Mouse (Mus musculus) G1E (cell line): ENCODE data around the gene Nicn1.

ENCODE experiments used
- CTCF ChIP-seq: IDR thresholded peaks from 2 replicates; pipeline ENCODE4 v1.5.1; 2012; ENCODE audit warnings: low read depth, low read length, inconsistent platforms, mixed read lengths
- GATA1 ChIP-seq: IDR thresholded peaks from 2 replicates; pipeline ENCODE4 v1.6.1; 2012; ENCODE audit warnings: borderline replicate concordance, low read length, inconsistent platforms, mixed read lengths
- POLR2AphosphoS5 ChIP-seq: IDR thresholded peaks from 2 replicates; pipeline ENCODE4 v1.6.1; 2012; ENCODE audit warnings: low read depth, low read length, inconsistent platforms; ENCODE audit not compliant: insufficient replicate concordance
- TAL1 ChIP-seq: conservative IDR thresholded peaks from 2 replicates; pipeline ENCODE4 v1.6.1; 2012; ENCODE audit warnings: low read depth, low read length, inconsistent platforms, mixed read lengths

DNA sequence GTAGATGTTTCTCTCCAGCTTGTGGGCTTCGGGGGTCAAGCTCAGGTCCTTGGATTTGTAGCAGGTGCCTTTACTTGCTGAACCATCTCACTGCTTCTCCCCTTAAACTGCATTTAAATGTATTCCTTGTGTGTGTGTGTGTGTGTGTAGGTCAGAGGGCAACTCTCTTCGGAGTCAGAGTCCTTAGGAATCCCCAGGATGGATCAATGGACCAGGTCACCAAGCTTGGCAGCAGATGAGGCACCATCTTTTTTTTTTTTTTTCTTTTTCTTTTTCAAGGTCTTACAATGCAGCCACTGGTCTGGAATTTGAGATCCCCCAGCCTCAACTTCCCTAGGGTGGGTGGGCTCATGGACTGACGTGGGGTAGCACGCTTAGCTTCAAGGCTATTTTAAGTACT, 54.2 kb downstream of the Nicn1 start:
- TF ChIP-seq CTCF (no peak), GATA1 (no peak), POLR2AphosphoS5 (no peak), TAL1 (no peak)
